Mouse (Mus musculus) liver, embryonic 14.5 days (tissue): ENCODE measurements around the gene Selenos. TPM values are rescaled to one million over a fixed set of nuclear protein-coding genes. Genes with fewer than 3 reads are reported as not detected.
"Not testable (repeated sequence)": the region's sequence is repeated elsewhere in the genome, so short reads cannot be mapped to it uniquely, and the experiment has no call there.

Source experiments
- ATAC-seq: fragments of 200-750 bp; cut with Nextera tagmentation; 2 replicates; pipeline ENCODE4 v1.8.0; 2017; ENCODE audit warnings: moderate number of reproducible peaks, mild to moderate bottlenecking, moderate library complexity; ENCODE audit not compliant: insufficient read depth
- DNase-seq, 3 experiments: peaks; one replicate each; pipeline ENCODE4 v3.0.0-alpha.2; 2012 to 2013; ENCODE audit warnings: low read depth in 3 of 3, low spot score in 3 of 3
- H3K27ac ChIP-seq: fragments of 300-500 bp; sonication (generic); 2 replicates; pipeline ENCODE4 v1.5.1; 2014; ENCODE audit warnings: moderate library complexity, mild to moderate bottlenecking, control low read depth, inconsistent platforms
- H3K27me3 ChIP-seq: fragments of 300-500 bp; sonication (generic); 2 replicates; pipeline ENCODE4 v1.6.1; 2014; ENCODE audit warnings: mild to moderate bottlenecking, low read length, moderate library complexity; ENCODE audit not compliant: control insufficient read depth, insufficient read depth
- H3K36me3 ChIP-seq: fragments of 300-500 bp; sonication (generic); replicated peaks from 2 replicates; pipeline ENCODE4 v1.6.1; 2014; ENCODE audit warnings: low read depth; ENCODE audit not compliant: control insufficient read depth, insufficient read depth
- H3K4me1 ChIP-seq, 2 experiments: fragments of 200-500 bp in 1 of 2; fragments of 300-500 bp in 1 of 2; sonication (generic) in 1 of 2; replicated peaks; 2 replicates each; pipeline ENCODE4 v1.6.1; 2012 to 2014; ENCODE audit warnings: antibody characterized with exemption in 1 of 2, inconsistent platforms in 1 of 2, low read length in 1 of 2; ENCODE audit not compliant: control insufficient read depth in 2 of 2, insufficient read depth in 2 of 2
- H3K4me2 ChIP-seq: fragments of 300-500 bp; sonication (generic); 2 replicates; pipeline ENCODE4 v1.6.1; 2014; ENCODE audit warnings: low read depth, mild to moderate bottlenecking, control low read depth, moderate library complexity
- H3K4me3 ChIP-seq, 2 experiments: fragments of 200-500 bp in 1 of 2; fragments of 300-500 bp in 1 of 2; sonication (generic) in 1 of 2; 2 replicates each; pipeline ENCODE4 v1.5.1; 2012 to 2014; ENCODE audit warnings: low read depth in 2 of 2, low read length in 2 of 2, mild to moderate bottlenecking in 2 of 2, control low read depth in 1 of 2, inconsistent platforms in 1 of 2, moderate library complexity in 1 of 2; ENCODE audit not compliant: insufficient read depth in 1 of 2
- H3K9ac ChIP-seq: fragments of 300-500 bp; sonication (generic); replicated peaks from 2 replicates; pipeline ENCODE4 v1.6.1; 2014; ENCODE audit warnings: mild to moderate bottlenecking, control low read depth, moderate library complexity
- H3K9me3 ChIP-seq: fragments of 300-500 bp; sonication (generic); 2 replicates; pipeline ENCODE4 v1.6.1; 2016; ENCODE audit warnings: low read length, mixed read lengths; ENCODE audit not compliant: control insufficient read depth
- CTCF ChIP-seq: IDR thresholded peaks from 2 replicates; pipeline ENCODE4 v1.5.1; 2016; ENCODE audit warnings: antibody characterized with exemption, low read depth, control low read depth
- EP300 ChIP-seq: IDR thresholded peaks from 2 replicates; pipeline ENCODE4 v1.6.1; 2016; ENCODE audit warnings: antibody characterized with exemption, low read depth
- WGBS: fragments of 180-500 bp; shearing (Covaris S2); extraction: QIAGEN DNeasy Blood & Tissue Kit; methylation state at CpG from one replicate; pipeline ENCODE4 v1.1.7; 2014; ENCODE audit not compliant: insufficient replicate concordance; 5-methylcytosine and 5-hydroxymethylcytosine counted together
- polyA plus RNA-seq, 2 experiments: library from polyadenylated mRNA; depleted of rRNA in 1 of 2; stranded (reverse) in 1 of 2; unstranded in 1 of 2; fragments of >200 nt; fragmentation: Nextera tagmentation in 1 of 2; extraction: Ambion mirVana in 1 of 2; gene quantifications; 2 replicates each; pipeline versions ENCODE4 v1.2.1 to v1.2.3; 2012 to 2014

Selenos gene
- polyA plus RNA-seq, 2 experiments = 39.8 to 62.7 TPM

GRCm38 (mm10) chr7:66047975-66048374, 31.5 kb upstream of the Selenos start:
- H3K9me3 ChIP-seq = no peaks in the 10 kb centered on the region
- WGBS = 57% methylated on average over 4 of the region's 4 CpGs
- no peak for ATAC-seq
- no peaks in the 10 kb centered on the region for H3K4me1 ChIP-seq
- no peak overlapping the region for H3K9ac ChIP-seq
- DNase-seq = no peak
- TF ChIP-seq EP300 (no peak), CTCF (no peak)
- H3K36me3 ChIP-seq = no peaks in the 10 kb centered on the region
- H3K27me3 ChIP-seq = no peaks in the 10 kb centered on the region
- no peak overlapping the region for H3K4me2 ChIP-seq
- H3K27ac ChIP-seq = no peak overlapping the region
- no peak overlapping the region for H3K4me3 ChIP-seq

- H3K9ac ChIP-seq = no peak overlapping the region
- no peaks in the 10 kb centered on the region for H3K4me1 ChIP-seq
- H3K36me3 ChIP-seq = no peaks in the 10 kb centered on the region
- TF ChIP-seq EP300 (no peak), CTCF (no peak)
- no peak for ATAC-seq
- no peak overlapping the region for H3K4me3 ChIP-seq
- H3K27ac ChIP-seq = no peak overlapping the region
- no peaks in the 10 kb centered on the region for H3K9me3 ChIP-seq
- WGBS = 70% methylated on average over 12 of the region's 12 CpGs
- H3K4me2 ChIP-seq = no peak overlapping the region
- DNase-seq = no peak
- no peaks in the 10 kb centered on the region for H3K27me3 ChIP-seq
These were observed 30.8 kb upstream of the Selenos start for GRCm38 (mm10) chr7:66048446-66049230.

GRCm38 (mm10) chr7:66053946-66054483, 25.4 kb upstream of the Selenos start:
- WGBS = 68% methylated on average over 4 of the region's 4 CpGs
- ATAC-seq (no peak), DNase-seq (no peak)
- no peak for TF ChIP-seq EP300
- no peak for TF ChIP-seq CTCF
- Histone ChIP-seq H3K9me3 (no peaks in the 10 kb centered on the region), H3K4me3 (no peak overlapping the region), H3K4me1 (no peaks in the 10 kb centered on the region), H3K27me3 (no peaks in the 10 kb centered on the region), H3K36me3 (no peaks in the 10 kb centered on the region), H3K27ac (no peak overlapping the region), H3K9ac (no peak overlapping the region), H3K4me2 (no peak overlapping the region)

GRCm38 (mm10) chr7:66055356-66055755, 24.1 kb upstream of the Selenos start:
- H3K27ac ChIP-seq, H3K36me3 ChIP-seq, ATAC-seq, H3K4me2 ChIP-seq, H3K9me3 ChIP-seq, H3K9ac ChIP-seq, H3K4me1 ChIP-seq, DNase-seq, H3K27me3 ChIP-seq, H3K4me3 ChIP-seq: not testable (repeated sequence)
- WGBS = 12% methylated on average over 2 of the region's 2 CpGs
- peak; percentile 61 for TF ChIP-seq CTCF

- WGBS = 71% methylated on average over 1 of the region's 1 CpGs
- H3K4me1 ChIP-seq = peaks cover 7 to 11% of the 10 kb centered on the region in 2 experiments; a peak in 3 of 4 replicates
- ATAC-seq = no peak
- no peak for DNase-seq
- H3K27ac ChIP-seq = peak within 1 kb of the TSS; percentile 21; the same call in 1 of the 2 replicates
- H3K4me2 ChIP-seq = peak within 1 kb of the TSS; percentile 68
- peaks cover 14% of the 10 kb centered on the region for H3K36me3 ChIP-seq
- H3K27me3 ChIP-seq = no peaks in the 10 kb centered on the region
- H3K9me3 ChIP-seq = no peaks in the 10 kb centered on the region
- TF ChIP-seq EP300 (no peak), CTCF (no peak)
- H3K9ac ChIP-seq = peak within 1 kb of the TSS; percentile 89
- H3K4me3 ChIP-seq = peak within 1 kb of the TSS; percentile 72 to 82
These were observed 20.7 kb upstream of the Selenos start, which contains the start of gene Snrpa1 for GRCm38 (mm10) chr7:66058703-66059102. TSS of gene Snrpa1 (plus strand) at chr7:66059003.
